11 mouse cellular contexts compared by ENCODE assay signal in genomic region chr3:133614712-133615426, GRCm38 (mm10).
DNase-seq lines count a peak whose midpoint lies in the region; ATAC-seq and TF ChIP-seq lines count a peak whose summit lies in the region.
"Had no signal": no experiment of that assay in that cellular context is flagged by ENCODE, and none has a peak within 500 bp of the region (broad histone marks: within the 10 kb centered on the region; RNA-seq: fewer than 3 reads in every experiment).

No protein-coding gene starts in this region.

- TF ChIP-seq CTCF in gastrocnemius, adult 2 months (IDR thresholded peaks at IDR 0.05) = no peak
- no peak for TF ChIP-seq CTCF in lung, embryonic 14.5 days (IDR thresholded peaks at IDR 0.05; ENCODE audit: low read depth)

- intact Hi-C loops in gastrocnemius, adult 2 months (cut with DNase I) = no loop called here

- H3K9ac ChIP-seq in lung, embryonic 14.5 days = no peak overlapping the region
- no peak overlapping the region for H3K9ac ChIP-seq in hindbrain, embryonic 12.5 days
- H3K9ac ChIP-seq in neural tube, embryonic 13.5 days = peak overlapping the region; percentile 59
- H3K9ac ChIP-seq: embryonic facial prominence, embryonic 12.5 days had no signal

- no peaks in the 10 kb centered on the region for H3K27me3 ChIP-seq in lung, embryonic 14.5 days (ENCODE audit: insufficient read depth, low read length)
- no peaks in the 10 kb centered on the region for H3K27me3 ChIP-seq in hindbrain, embryonic 12.5 days
- H3K27me3 ChIP-seq in neural tube, embryonic 13.5 days = no peaks in the 10 kb centered on the region
- H3K27me3 ChIP-seq: embryonic facial prominence, embryonic 12.5 days had no signal

- no peaks in the 10 kb centered on the region for H3K9me3 ChIP-seq in lung, embryonic 14.5 days (ENCODE audit: low read depth, low read length)
- H3K9me3 ChIP-seq in hindbrain, embryonic 12.5 days (replicated peaks) = no peaks in the 10 kb centered on the region
- no peaks in the 10 kb centered on the region; the same call in 1 of the 2 replicates for H3K9me3 ChIP-seq in neural tube, embryonic 13.5 days
- H3K9me3 ChIP-seq: embryonic facial prominence, embryonic 12.5 days had no signal

- H3K4me2 ChIP-seq in lung, embryonic 14.5 days = 0 out of 2 replicates have a peak overlapping the region, but pooled peaks have one; percentile 24
- peak overlapping the region; percentile 49 for H3K4me2 ChIP-seq in hindbrain, embryonic 12.5 days (replicated peaks)
- peak overlapping the region; percentile 50 for H3K4me2 ChIP-seq in neural tube, embryonic 13.5 days
- H3K4me2 ChIP-seq: embryonic facial prominence, embryonic 12.5 days had no signal

- no peak for DNase-seq in gastrocnemius, adult 2 months
- DNase-seq in gastrocnemius, postnatal 4 days (ENCODE audit: low spot score in 2 of 2) = no peak
- DNase-seq in lung, embryonic 14.5 days = no peak
- DNase-seq in lung, adult 18-20 months = no peak
- no peak for DNase-seq in thymus, postnatal 4 days
- no peak for DNase-seq in kidney, postnatal 25 days
- DNase-seq: kidney, adult 9 months; lung, adult 2 months had no signal

- H3K4me1 ChIP-seq in lung, embryonic 14.5 days (ENCODE audit: insufficient read depth) = no peaks in the 10 kb centered on the region
- H3K4me1 ChIP-seq in hindbrain, embryonic 12.5 days = peaks cover 3% of the 10 kb centered on the region; the same call in 1 of the 2 replicates
- H3K4me1 ChIP-seq in neural tube, embryonic 13.5 days (replicated peaks) = peaks cover 11% of the 10 kb centered on the region
- H3K4me1 ChIP-seq: embryonic facial prominence, embryonic 12.5 days had no signal

- 31% methylated on average over 14 of the region's 14 CpGs for WGBS in lung, embryonic 14.5 days
- WGBS in hindbrain, embryonic 12.5 days = 34% methylated on average over 14 of the region's 14 CpGs
- WGBS in neural tube, embryonic 13.5 days = 17% methylated on average over 14 of the region's 14 CpGs

- H3K4me3 ChIP-seq in gastrocnemius, adult 2 months = peak overlapping the region; percentile 26
- H3K4me3 ChIP-seq in lung, embryonic 14.5 days (ENCODE audit: low read depth, low read length) = no peak overlapping the region
- H3K4me3 ChIP-seq in hindbrain, embryonic 12.5 days = peak overlapping the region; percentile 17; the same call in 1 of the 2 replicates
- H3K4me3 ChIP-seq in neural tube, embryonic 13.5 days = peak overlapping the region; percentile 26
- H3K4me3 ChIP-seq: embryonic facial prominence, embryonic 12.5 days had no signal

- H3K27ac ChIP-seq in gastrocnemius, adult 2 months = no peak overlapping the region
- H3K27ac ChIP-seq in lung, embryonic 14.5 days (ENCODE audit: low read depth) = no peak overlapping the region
- H3K27ac ChIP-seq in hindbrain, embryonic 12.5 days = peak overlapping the region; percentile 80
- peak overlapping the region; percentile 79 for H3K27ac ChIP-seq in neural tube, embryonic 13.5 days (replicated peaks)
- H3K27ac ChIP-seq: embryonic facial prominence, embryonic 12.5 days had no signal

- no peak for ATAC-seq in lung, embryonic 14.5 days (ENCODE audit: insufficient read depth)
- peak; percentile 75 for ATAC-seq in hindbrain, embryonic 12.5 days (ENCODE audit: low FRiP score)
- peak; percentile 81 for ATAC-seq in neural tube, embryonic 13.5 days (ENCODE audit: low read depth)

- no peaks in the 10 kb centered on the region for H3K36me3 ChIP-seq in lung, embryonic 14.5 days (ENCODE audit: insufficient read depth)
- H3K36me3 ChIP-seq in hindbrain, embryonic 12.5 days = no peaks in the 10 kb centered on the region
- no peaks in the 10 kb centered on the region for H3K36me3 ChIP-seq in neural tube, embryonic 13.5 days
- H3K36me3 ChIP-seq: embryonic facial prominence, embryonic 12.5 days had no signal

Comparison
In these comparisons a context has a peak if more than half of its experiments do, and no peak if none do; other contexts are left out.
1. H3K27ac ChIP-seq: peak in hindbrain, embryonic 12.5 days (single experiment) and neural tube, embryonic 13.5 days (single experiment); none in gastrocnemius, adult 2 months (single experiment) and lung, embryonic 14.5 days (single experiment).
2. Peak in every context shown above with its lines, with median percentiles within 50 percentile points of each other: H3K4me2 ChIP-seq.